Comparison of ENCODE assay signal across 8 mouse cellular contexts in the genomic region with DNA sequence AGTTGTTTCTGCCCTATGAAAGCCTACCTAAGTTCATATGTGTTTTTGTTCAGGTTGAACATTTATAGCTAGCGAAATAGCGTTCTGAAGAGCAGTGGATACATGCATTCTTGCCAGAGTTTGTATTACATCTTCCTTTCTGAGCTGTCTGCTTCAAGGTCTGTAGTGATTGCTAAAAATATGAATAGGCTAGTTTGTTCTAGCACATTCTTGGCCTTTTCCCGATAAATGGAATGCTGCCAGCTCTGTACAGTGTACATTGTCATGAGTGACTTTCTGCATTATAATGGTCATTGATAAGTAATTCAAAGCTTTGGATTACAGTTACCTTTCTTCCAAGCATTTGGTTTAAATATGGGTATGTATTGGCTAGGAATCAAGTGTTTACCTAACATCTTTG. TPM values are rescaled to one million over a fixed set of nuclear protein-coding genes. Genes with fewer than 3 reads are reported as not detected.
DNase-seq lines count a peak whose midpoint lies in the region; ATAC-seq lines count a peak whose summit lies in the region.

No protein-coding gene starts in this region.

- H3K27me3 ChIP-seq in lung, embryonic 16.5 days (ENCODE audit: control insufficient read depth, insufficient read depth, low read depth, low read length), result peaks cover 18% of the 10 kb centered on the region
- peaks cover 33% of the 10 kb centered on the region for H3K27me3 ChIP-seq in limb, embryonic 10.5 days (ENCODE audit: low read depth, poor library complexity, severe bottlenecking)
- 0 out of 2 replicates have a peak, but pooled peaks cover 4% of the 10 kb centered on the region for H3K27me3 ChIP-seq in stomach, embryonic 14.5 days (ENCODE audit: control insufficient read depth, insufficient read depth, low read length)

- peak; percentile 22 for DNase-seq in adrenal gland, postnatal 14 days
- no peak for DNase-seq in adrenal gland, adult 18-20 months (ENCODE audit: low spot score in 2 of 2)
- no peak for DNase-seq in lung, postnatal 25 days (ENCODE audit: low spot score)
- DNase-seq in limb, embryonic 10.5 days (ENCODE audit: low spot score), result no peak
- DNase-seq in yolk sac, embryonic 10.5 days (ENCODE audit: low spot score), result no peak
- DNase-seq in Muller cell, postnatal 12 days (ENCODE audit: inconsistent ontology term), result no peak

- 2% methylated on average over 3 of the region's 3 CpGs for WGBS in lung, embryonic 16.5 days
- WGBS in limb, embryonic 10.5 days, result 9% methylated on average over 3 of the region's 3 CpGs
- WGBS in stomach, embryonic 14.5 days, result 5% methylated on average over 3 of the region's 3 CpGs

- peak overlapping the region; percentile 81 for H3K4me3 ChIP-seq in lung, embryonic 16.5 days (ENCODE audit: low read length)
- H3K4me3 ChIP-seq in limb, embryonic 10.5 days, result peak overlapping the region; percentile 77
- peak overlapping the region; percentile 61 for H3K4me3 ChIP-seq in stomach, embryonic 14.5 days (ENCODE audit: low read depth, low read length)

- no peak overlapping the region for H3K27ac ChIP-seq in lung, embryonic 16.5 days (ENCODE audit: low read length)
- H3K27ac ChIP-seq in limb, embryonic 10.5 days, result 0 out of 2 replicates have a peak overlapping the region, but pooled peaks have one; percentile 73
- no peak overlapping the region for H3K27ac ChIP-seq in stomach, embryonic 14.5 days (ENCODE audit: low read length)

- peak overlapping the region; percentile 98 for H3K4me2 ChIP-seq in lung, embryonic 16.5 days (ENCODE audit: low read depth, low read length)
- H3K4me2 ChIP-seq in stomach, embryonic 14.5 days (replicated peaks; ENCODE audit: low read depth, low read length), result peak overlapping the region; percentile 80

- H3K4me1 ChIP-seq in lung, embryonic 16.5 days (replicated peaks; ENCODE audit: control insufficient read depth, insufficient read depth, low read length), result 0 out of 2 replicates have a peak, but pooled peaks cover 5% of the 10 kb centered on the region
- H3K4me1 ChIP-seq in limb, embryonic 10.5 days, result peaks cover 5% of the 10 kb centered on the region
- no peaks in the 10 kb centered on the region for H3K4me1 ChIP-seq in stomach, embryonic 14.5 days (ENCODE audit: control insufficient read depth, insufficient read depth, low read length)

- H3K9ac ChIP-seq in lung, embryonic 16.5 days (ENCODE audit: low read length), result peak overlapping the region; percentile 69
- H3K9ac ChIP-seq in stomach, embryonic 14.5 days (replicated peaks; ENCODE audit: low read depth, low read length), result peak overlapping the region; percentile 36

- no peaks in the 10 kb centered on the region for H3K9me3 ChIP-seq in lung, embryonic 16.5 days (ENCODE audit: control insufficient read depth, low read length)
- no peaks in the 10 kb centered on the region for H3K9me3 ChIP-seq in limb, embryonic 10.5 days (replicated peaks)
- H3K9me3 ChIP-seq in stomach, embryonic 14.5 days (ENCODE audit: control insufficient read depth, low read depth, low read length), result no peaks in the 10 kb centered on the region

- ATAC-seq in lung, embryonic 16.5 days (ENCODE audit: low read depth), result no peak
- ATAC-seq in stomach, embryonic 14.5 days (ENCODE audit: insufficient number of reproducible peaks, insufficient read depth, low FRiP score, low read depth), result no peak

- H3K36me3 ChIP-seq in lung, embryonic 16.5 days (ENCODE audit: control insufficient read depth, insufficient read depth, low read length), result peaks cover 18% of the 10 kb centered on the region
- H3K36me3 ChIP-seq in limb, embryonic 10.5 days, result peaks cover 39% of the 10 kb centered on the region
- H3K36me3 ChIP-seq in stomach, embryonic 14.5 days (ENCODE audit: control insufficient read depth, insufficient read depth, low read length), result peaks cover 18% of the 10 kb centered on the region

RNA-seq across cellular contexts. Expression of a gene that starts 0.6 kb away (rescaled TPM):
- total RNA-seq in adrenal gland, postnatal 14 days (2021), result 34.3 and 34.6 TPM in 2 replicates
- 10 to 100 TPM; 32.7 to 46.0 TPM for total RNA-seq in adrenal gland, adult 18-20 months (2021)
- 27.9 and 30.1 TPM in 2 replicates for polyA plus RNA-seq in lung, embryonic 16.5 days (2015; fragmentation: Nextera tagmentation; extraction: Ambion mirVana)
- polyA plus RNA-seq in limb, embryonic 10.5 days (2016; fragmentation: Nextera tagmentation; extraction: Ambion mirVana), result 33.4 and 45.6 TPM in 2 replicates
- polyA plus RNA-seq in stomach, embryonic 14.5 days (2014; fragmentation: Nextera tagmentation; extraction: Ambion mirVana), result 37.0 and 40.3 TPM in 2 replicates

RNA-seq across cellular contexts. Expression of a gene that starts 1.0 kb away (rescaled TPM):
- total RNA-seq in adrenal gland, postnatal 14 days (2021), result 2.2 and 3.0 TPM in 2 replicates
- total RNA-seq in adrenal gland, adult 18-20 months (2021), result 1 to 10 TPM in 1 of 2 experiments, under 1 TPM in 1; 0.83 to 1.2 TPM
- 2.6 and 3.0 TPM in 2 replicates for polyA plus RNA-seq in lung, embryonic 16.5 days (2015; fragmentation: Nextera tagmentation; extraction: Ambion mirVana)
- polyA plus RNA-seq in limb, embryonic 10.5 days (2016; fragmentation: Nextera tagmentation; extraction: Ambion mirVana), result 0.89 and 1.1 TPM in 2 replicates
- 8.1 and 10.0 TPM in 2 replicates for polyA plus RNA-seq in stomach, embryonic 14.5 days (2014; fragmentation: Nextera tagmentation; extraction: Ambion mirVana)
